Mouse (Mus musculus) stomach, embryonic 14.5 days (tissue): ENCODE measurements around the gene Miox. TPM values are rescaled to one million over a fixed set of nuclear protein-coding genes. Genes with fewer than 3 reads are reported as not detected.
A peak's percentile ranks its signal among the peaks of the same experiment; 100 is the strongest.

ENCODE experiments used
- ATAC-seq: fragments of 200-750 bp; cut with Nextera tagmentation; 2 replicates; pipeline ENCODE4 v1.8.0; 2017; ENCODE audit warnings: low read depth, moderate TSS enrichment; ENCODE audit not compliant: insufficient number of reproducible peaks, insufficient read depth, low FRiP score
- H3K27ac ChIP-seq: fragments of 300-500 bp; sonication (generic); 2 replicates; pipeline ENCODE4 v1.5.1; 2014; ENCODE audit warnings: mild to moderate bottlenecking, low read length, moderate library complexity, mixed read lengths
- H3K27me3 ChIP-seq: fragments of 300-500 bp; sonication (generic); 2 replicates; pipeline ENCODE4 v1.6.1; 2014; ENCODE audit warnings: low read length, control low read depth, mixed read lengths; ENCODE audit not compliant: control insufficient read depth, insufficient read depth
- H3K36me3 ChIP-seq: fragments of 300-500 bp; sonication (generic); 2 replicates; pipeline ENCODE4 v1.6.1; 2014; ENCODE audit warnings: mild to moderate bottlenecking, control low read depth, low read length, moderate library complexity, mixed read lengths; ENCODE audit not compliant: control insufficient read depth, insufficient read depth
- H3K4me1 ChIP-seq: fragments of 300-500 bp; sonication (generic); 2 replicates; pipeline ENCODE4 v1.6.1; 2014; ENCODE audit warnings: low read length, control low read depth, mixed read lengths; ENCODE audit not compliant: control insufficient read depth, insufficient read depth
- H3K4me2 ChIP-seq: fragments of 300-500 bp; sonication (generic); replicated peaks from 2 replicates; pipeline ENCODE4 v1.6.1; 2014; ENCODE audit warnings: low read depth, low read length, control low read depth
- H3K4me3 ChIP-seq: fragments of 300-500 bp; sonication (generic); 2 replicates; pipeline ENCODE4 v1.5.1; 2014; ENCODE audit warnings: low read depth, low read length, control low read depth
- H3K9ac ChIP-seq: fragments of 300-500 bp; sonication (generic); replicated peaks from 2 replicates; pipeline ENCODE4 v1.6.1; 2014; ENCODE audit warnings: low read depth, mild to moderate bottlenecking, control low read depth, low read length, moderate library complexity, mixed read lengths
- H3K9me3 ChIP-seq: fragments of 300-500 bp; sonication (generic); 2 replicates; pipeline ENCODE4 v1.6.1; 2016; ENCODE audit warnings: low read depth, low read length, control low read depth; ENCODE audit not compliant: control insufficient read depth
- WGBS: fragments of 180-500 bp; shearing (Covaris S2); extraction: QIAGEN DNeasy Blood & Tissue Kit; methylation state at CpG from one replicate; pipeline ENCODE4 v1.1.7; 2014; 5-methylcytosine and 5-hydroxymethylcytosine counted together
- polyA plus RNA-seq: library from polyadenylated mRNA; unstranded; fragments of >200 nt; fragmentation: Nextera tagmentation; extraction: Ambion mirVana; gene quantifications from 2 replicates; pipeline ENCODE4 v1.2.1, GENCODE M21; 2014

Miox gene
- polyA plus RNA-seq, 1 experiment from 2014 or later = not detected

- Histone ChIP-seq H3K9me3 (no peaks in the 10 kb centered on the region), H3K36me3 (no peaks in the 10 kb centered on the region), H3K4me2 (no peak overlapping the region), H3K9ac (no peak overlapping the region), H3K4me1 (no peaks in the 10 kb centered on the region), H3K27ac (no peak overlapping the region), H3K27me3 (no peaks in the 10 kb centered on the region), H3K4me3 (no peak overlapping the region)
- 82% methylated on average over 3 of the region's 3 CpGs for WGBS
- ATAC-seq = no peak
Observed at GRCm38 (mm10) chr15:89343325-89343724, 9.1 kb downstream of the Miox start.

GRCm38 (mm10) chr15:89350447-89350846 lies 16.2 kb downstream of the Miox start:
- Histone ChIP-seq H3K4me2 (no peak overlapping the region), H3K36me3 (peaks cover 38% of the 10 kb centered on the region), H3K9me3 (no peaks in the 10 kb centered on the region), H3K9ac (no peak overlapping the region), H3K27me3 (no peaks in the 10 kb centered on the region), H3K27ac (no peak overlapping the region), H3K4me1 (peaks cover 10% of the 10 kb centered on the region; the same call in 1 of the 2 replicates), H3K4me3 (no peak overlapping the region)
- ATAC-seq = no peak
- WGBS = 81% methylated on average over 5 of the region's 5 CpGs

- no peak overlapping the region for H3K27ac ChIP-seq
- H3K9ac ChIP-seq = no peak overlapping the region
- peaks cover 10% of the 10 kb centered on the region; the same call in 1 of the 2 replicates for H3K4me1 ChIP-seq
- no peak for ATAC-seq
- no peaks in the 10 kb centered on the region for H3K9me3 ChIP-seq
- no peak overlapping the region for H3K4me2 ChIP-seq
- H3K27me3 ChIP-seq = no peaks in the 10 kb centered on the region
- H3K36me3 ChIP-seq = peaks cover 38% of the 10 kb centered on the region
- H3K4me3 ChIP-seq = no peak overlapping the region
- 85% methylated on average over 15 of the region's 15 CpGs for WGBS
Observed at GRCm38 (mm10) chr15:89351302-89351701, 17.1 kb downstream of the Miox start.

- no peak overlapping the region for H3K4me2 ChIP-seq
- WGBS = 95% methylated on average over 14 of the region's 14 CpGs
Observed at GRCm38 (mm10) chr15:89352054-89352453, 17.9 kb downstream of the Miox start.

GRCm38 (mm10) chr15:89352795-89353194 lies 18.6 kb downstream of the Miox start:
- Histone ChIP-seq H3K9me3 (no peaks in the 10 kb centered on the region), H3K4me1 (peaks cover 16% of the 10 kb centered on the region), H3K9ac (no peak overlapping the region), H3K4me2 (no peak overlapping the region), H3K4me3 (no peak overlapping the region), H3K27ac (no peak overlapping the region), H3K36me3 (peaks cover 38% of the 10 kb centered on the region), H3K27me3 (no peaks in the 10 kb centered on the region)
- WGBS = 95% methylated on average over 12 of the region's 12 CpGs
- ATAC-seq = no peak

More at GRCm38 (mm10) chr15:89352054-89352453, 17.9 kb downstream of the Miox start:
- Histone ChIP-seq H3K9me3 (no peaks in the 10 kb centered on the region), H3K27me3 (no peaks in the 10 kb centered on the region), H3K27ac (no peak overlapping the region), H3K4me3 (no peak overlapping the region), H3K9ac (no peak overlapping the region), H3K36me3 (peaks cover 38% of the 10 kb centered on the region), H3K4me1 (peaks cover 12% of the 10 kb centered on the region)
- ATAC-seq = no peak

DNA sequence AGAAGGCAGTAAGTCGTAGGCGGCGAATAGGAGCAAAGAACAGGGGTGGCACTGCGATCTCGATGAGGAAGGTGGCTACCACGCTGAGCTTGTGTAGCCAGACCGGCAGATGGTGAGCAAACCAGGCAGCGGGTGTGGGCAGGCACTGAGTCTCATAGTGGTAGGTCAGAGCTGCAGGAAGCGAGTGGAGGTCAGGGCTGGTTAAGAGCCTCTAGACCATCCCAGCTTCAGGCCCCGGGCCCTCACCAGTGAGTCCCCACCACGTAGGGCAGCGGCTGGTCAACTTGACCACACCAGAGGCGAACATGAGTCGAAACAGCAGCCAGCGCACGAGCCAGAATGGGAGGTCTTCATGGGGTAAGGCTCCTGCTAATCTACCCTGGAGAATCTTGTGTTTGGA lies 19.6 kb downstream of the Miox start:
- Histone ChIP-seq H3K27me3 (no peaks in the 10 kb centered on the region), H3K9me3 (no peaks in the 10 kb centered on the region), H3K9ac (no peak overlapping the region), H3K4me1 (peaks cover 20% of the 10 kb centered on the region), H3K4me2 (no peak overlapping the region), H3K4me3 (no peak overlapping the region), H3K27ac (no peak overlapping the region), H3K36me3 (peaks cover 38% of the 10 kb centered on the region)
- whole genome bisulfite sequencing = 95% methylated on average over 16 of the region's 16 CpGs
- no peak for ATAC-seq

- H3K4me2 ChIP-seq = peak overlapping the region; percentile 87
- 84% methylated on average over 7 of the region's 7 CpGs for WGBS
- peak overlapping the region; percentile 87 for H3K9ac ChIP-seq
- peaks cover 20% of the 10 kb centered on the region for H3K4me1 ChIP-seq
- no peaks in the 10 kb centered on the region for H3K27me3 ChIP-seq
- no peaks in the 10 kb centered on the region for H3K9me3 ChIP-seq
- H3K27ac ChIP-seq = no peak overlapping the region
- peaks cover 38% of the 10 kb centered on the region for H3K36me3 ChIP-seq
- ATAC-seq = no peak
- peak overlapping the region; percentile 91 for H3K4me3 ChIP-seq
Observed at GRCm38 (mm10) chr15:89354455-89354854, 20.3 kb downstream of the Miox start.

GRCm38 (mm10) chr15:89355241-89356187 lies 21.3 kb downstream of the Miox start, which contains the start of the genes Lmf2 and Ncaph2:
Lmf2 (minus strand) TSS chr15:89355659.
Ncaph2 (plus strand) TSS chr15:89355719.
- ATAC-seq = peak; percentile 90
- Histone ChIP-seq H3K9me3 (no peaks in the 10 kb centered on the region), H3K27me3 (no peaks in the 10 kb centered on the region), H3K9ac (peak within 1 kb of the TSS; percentile 87), H3K36me3 (peaks cover 36% of the 10 kb centered on the region), H3K4me3 (peak within 1 kb of the TSS; percentile 91), H3K4me2 (peak within 1 kb of the TSS; percentile 87), H3K4me1 (peaks cover 20% of the 10 kb centered on the region), H3K27ac (peak within 1 kb of the TSS; percentile 90)
- WGBS = under 1% methylated on average over 64 of the region's 64 CpGs
